Mouse (Mus musculus) G1E (cell line): Measurements from ENCODE around the gene Rasal1.

Experiments used
- CTCF ChIP-seq: IDR thresholded peaks from 2 replicates; pipeline ENCODE4 v1.5.1; 2012; ENCODE audit warnings: low read depth, low read length, inconsistent platforms, mixed read lengths
- GATA1 ChIP-seq: IDR thresholded peaks from 2 replicates; pipeline ENCODE4 v1.6.1; 2012; ENCODE audit warnings: borderline replicate concordance, low read length, inconsistent platforms, mixed read lengths
- POLR2AphosphoS5 ChIP-seq: IDR thresholded peaks from 2 replicates; pipeline ENCODE4 v1.6.1; 2012; ENCODE audit warnings: low read depth, low read length, inconsistent platforms; ENCODE audit not compliant: insufficient replicate concordance
- TAL1 ChIP-seq: conservative IDR thresholded peaks from 2 replicates; pipeline ENCODE4 v1.6.1; 2012; ENCODE audit warnings: low read depth, low read length, inconsistent platforms, mixed read lengths

DNA sequence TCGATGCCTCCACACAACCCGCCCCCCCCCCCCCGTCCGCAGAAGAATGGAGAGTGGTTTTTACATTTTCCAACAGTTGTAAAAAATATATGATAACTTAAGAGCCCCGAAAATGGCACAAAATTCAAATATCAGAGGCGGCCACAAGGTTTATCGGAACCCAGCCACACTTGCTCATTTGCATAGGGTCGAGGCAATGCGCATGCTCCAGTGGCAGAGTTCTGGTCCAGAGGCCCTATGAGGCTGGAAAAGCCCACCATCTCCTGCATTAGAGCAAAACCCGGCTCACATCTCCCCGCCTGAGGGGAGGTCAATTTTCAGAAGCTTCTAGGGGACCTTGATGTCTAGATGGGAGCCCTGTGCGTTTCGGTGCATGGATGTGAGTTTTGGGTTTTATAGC is 58.4 kb downstream of the Rasal1 start:
- no peak for TF ChIP-seq CTCF
- no peak for TF ChIP-seq POLR2AphosphoS5
- TF ChIP-seq GATA1, result no peak
- no peak for TF ChIP-seq TAL1
